Mouse (Mus musculus) liver, postnatal 0 days (tissue): ENCODE data around the gene Gstp1. TPM values are rescaled to one million over a fixed set of nuclear protein-coding genes. Genes with fewer than 3 reads are reported as not detected.
A peak's percentile ranks its signal among the peaks of the same experiment; 100 is the strongest.

Source experiments
- ATAC-seq: fragments of 200-750 bp; cut with Nextera tagmentation; 2 replicates; pipeline ENCODE4 v1.8.0; 2017; ENCODE audit warnings: mild to moderate bottlenecking, moderate library complexity
- DNase-seq: peaks from one replicate; pipeline ENCODE4 v3.0.0-alpha.2; 2016
- H3K27ac ChIP-seq: fragments of 300-500 bp; sonication (generic); 2 replicates; pipeline ENCODE4 v1.5.1; 2014; ENCODE audit warnings: antibody characterized with exemption, moderate library complexity, mild to moderate bottlenecking, low read depth
- H3K27me3 ChIP-seq: fragments of 300-500 bp; sonication (generic); 2 replicates; pipeline ENCODE4 v1.6.1; 2014; ENCODE audit warnings: low read length, control low read depth, mixed read lengths; ENCODE audit not compliant: insufficient read depth
- H3K36me3 ChIP-seq: fragments of 300-500 bp; sonication (generic); replicated peaks from 2 replicates; pipeline ENCODE4 v1.6.1; 2014; ENCODE audit warnings: mild to moderate bottlenecking, control low read depth, low read length, moderate library complexity, mixed read lengths; ENCODE audit not compliant: insufficient read depth
- H3K4me1 ChIP-seq: fragments of 300-500 bp; sonication (generic); 2 replicates; pipeline ENCODE4 v1.6.1; 2014; ENCODE audit warnings: antibody characterized with exemption, mild to moderate bottlenecking, control low read depth; ENCODE audit not compliant: insufficient read depth
- H3K4me2 ChIP-seq: fragments of 300-500 bp; sonication (generic); 2 replicates; pipeline ENCODE4 v1.6.1; 2014; ENCODE audit warnings: low read depth, mild to moderate bottlenecking, low read length, moderate library complexity, mixed read lengths
- H3K4me3 ChIP-seq: fragments of 300-500 bp; sonication (generic); 2 replicates; pipeline ENCODE4 v1.5.1; 2014; ENCODE audit warnings: low read depth, low read length
- H3K9ac ChIP-seq: fragments of 300-500 bp; sonication (generic); replicated peaks from 2 replicates; pipeline ENCODE4 v1.6.1; 2014; ENCODE audit warnings: mild to moderate bottlenecking, moderate library complexity
- H3K9me3 ChIP-seq: fragments of 300-500 bp; sonication (generic); 2 replicates; pipeline ENCODE4 v1.6.1; 2016; ENCODE audit warnings: mild to moderate bottlenecking, control low read depth, low read length, mixed read lengths
- CTCF ChIP-seq: sonication (generic); IDR thresholded peaks from 2 replicates; pipeline ENCODE4 v1.5.1; 2016; ENCODE audit warnings: antibody characterized with exemption, low read depth
- EP300 ChIP-seq: IDR thresholded peaks from 2 replicates; pipeline ENCODE4 v1.6.1; 2016; ENCODE audit warnings: antibody characterized with exemption, low read depth, mild to moderate bottlenecking
- WGBS: fragments of 180-500 bp; shearing (Covaris S2); extraction: QIAGEN DNeasy Blood & Tissue Kit; methylation state at CpG from one replicate; pipeline ENCODE4 v1.1.7; 2014; ENCODE audit not compliant: insufficient replicate concordance; 5-methylcytosine and 5-hydroxymethylcytosine counted together
- polyA plus RNA-seq: library from polyadenylated mRNA; unstranded; fragments of >200 nt; fragmentation: Nextera tagmentation; extraction: Ambion mirVana; gene quantifications from 2 replicates; pipeline ENCODE4 v1.2.1, GENCODE M21; 2015

Gstp1 gene
- polyA plus RNA-seq, 1 experiment from 2014 or later, result 428 TPM

DNA sequence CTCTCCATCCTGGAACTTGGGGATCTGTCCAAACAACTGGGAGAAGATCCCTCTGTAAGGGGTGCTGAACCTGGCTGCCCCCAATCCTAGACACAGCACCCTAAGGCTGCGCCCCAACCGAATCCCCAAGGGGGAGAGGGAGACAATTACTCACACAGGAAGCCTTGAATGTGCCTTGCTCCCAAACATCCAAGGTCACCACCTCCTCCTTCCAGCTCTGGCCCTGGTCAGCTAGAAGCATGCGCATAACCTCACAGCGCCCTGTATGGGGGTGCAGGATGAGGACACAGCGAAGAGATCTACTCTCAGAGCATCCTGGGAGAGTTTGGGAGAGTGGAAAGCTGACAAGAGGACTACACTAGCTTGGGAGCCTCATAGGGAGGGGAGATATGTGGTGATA, 20.8 kb upstream of the Gstp1 start:
- no peaks in the 10 kb centered on the region for H3K27me3 ChIP-seq
- peak overlapping the region; percentile 93 for H3K27ac ChIP-seq
- no peaks in the 10 kb centered on the region for H3K36me3 ChIP-seq
- no peak for ATAC-seq
- H3K9me3 ChIP-seq, result no peaks in the 10 kb centered on the region
- H3K4me3 ChIP-seq, result peak overlapping the region; percentile 36
- H3K9ac ChIP-seq, result peak overlapping the region; percentile 60
- peak overlapping the region; percentile 71 for H3K4me2 ChIP-seq
- TF ChIP-seq EP300 (no peak), CTCF (no peak)
- no peak for DNase-seq
- H3K4me1 ChIP-seq, result peaks cover 35% of the 10 kb centered on the region
- 91% methylated on average over 5 of the region's 5 CpGs for WGBS

DNA sequence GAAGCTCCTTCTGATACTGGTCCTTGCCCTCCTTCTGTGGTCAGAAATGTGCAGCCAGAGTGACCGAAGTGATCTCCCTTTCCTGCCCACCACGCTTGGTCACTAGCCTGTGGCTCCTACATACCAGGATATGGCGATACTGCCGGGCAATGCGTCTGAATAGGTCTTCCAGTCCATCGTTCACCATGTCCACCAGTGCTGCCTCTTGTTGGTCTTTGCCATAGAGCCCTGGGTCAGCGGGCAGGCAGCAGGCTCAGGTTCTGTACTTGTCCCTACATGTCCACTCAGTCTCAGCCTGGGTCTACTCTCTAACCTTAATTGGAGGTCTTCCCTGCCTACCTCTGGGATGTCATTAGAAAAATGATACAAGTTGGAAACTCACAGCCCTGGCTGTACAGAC, 20.2 kb upstream of the Gstp1 start:
- peak overlapping the region; percentile 93 for H3K27ac ChIP-seq
- no peak for DNase-seq
- peak overlapping the region; percentile 60 for H3K9ac ChIP-seq
- 0 out of 2 replicates have a peak overlapping the region, but pooled peaks have one; percentile 5 for H3K4me3 ChIP-seq
- WGBS, result 94% methylated on average over 7 of the region's 7 CpGs
- H3K4me2 ChIP-seq, result peak overlapping the region; percentile 71
- peaks cover 35% of the 10 kb centered on the region for H3K4me1 ChIP-seq
- ATAC-seq, result no peak
- H3K9me3 ChIP-seq, result no peaks in the 10 kb centered on the region
- no peak for TF ChIP-seq CTCF
- no peak for TF ChIP-seq EP300
- no peaks in the 10 kb centered on the region for H3K36me3 ChIP-seq
- H3K27me3 ChIP-seq, result no peaks in the 10 kb centered on the region

DNA sequence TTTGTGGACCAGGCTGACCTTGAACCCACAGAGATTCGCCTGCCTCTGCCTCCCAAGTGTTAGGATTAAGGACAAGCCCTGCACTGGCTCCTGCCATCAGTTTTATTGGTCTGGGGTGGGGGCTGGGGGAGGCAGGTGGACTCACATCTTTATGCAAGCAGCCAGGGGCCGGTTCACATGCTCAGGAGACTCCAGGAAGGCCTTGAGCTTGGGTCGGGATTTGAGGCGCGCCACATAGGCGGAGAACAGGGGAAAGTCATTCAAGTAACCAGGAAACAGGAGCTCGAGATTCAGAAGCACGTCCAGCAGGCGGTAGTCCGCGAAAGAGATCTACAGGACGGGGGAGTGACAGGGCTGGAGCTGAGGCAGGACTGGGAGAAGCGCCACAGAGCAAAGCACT, 19.6 kb upstream of the Gstp1 start:
- 86% methylated on average over 13 of the region's 13 CpGs for WGBS
- DNase-seq, result no peak
- peak overlapping the region; percentile 71 for H3K4me2 ChIP-seq
- H3K4me1 ChIP-seq, result peaks cover 35% of the 10 kb centered on the region
- no peak for TF ChIP-seq CTCF
- no peak for TF ChIP-seq EP300
- no peak overlapping the region; the same call in 1 of the 2 replicates for H3K9ac ChIP-seq
- H3K27me3 ChIP-seq, result no peaks in the 10 kb centered on the region
- H3K4me3 ChIP-seq, result no peak overlapping the region
- H3K27ac ChIP-seq, result peak overlapping the region; percentile 93
- no peak for ATAC-seq
- no peaks in the 10 kb centered on the region for H3K9me3 ChIP-seq
- no peaks in the 10 kb centered on the region for H3K36me3 ChIP-seq

DNA sequence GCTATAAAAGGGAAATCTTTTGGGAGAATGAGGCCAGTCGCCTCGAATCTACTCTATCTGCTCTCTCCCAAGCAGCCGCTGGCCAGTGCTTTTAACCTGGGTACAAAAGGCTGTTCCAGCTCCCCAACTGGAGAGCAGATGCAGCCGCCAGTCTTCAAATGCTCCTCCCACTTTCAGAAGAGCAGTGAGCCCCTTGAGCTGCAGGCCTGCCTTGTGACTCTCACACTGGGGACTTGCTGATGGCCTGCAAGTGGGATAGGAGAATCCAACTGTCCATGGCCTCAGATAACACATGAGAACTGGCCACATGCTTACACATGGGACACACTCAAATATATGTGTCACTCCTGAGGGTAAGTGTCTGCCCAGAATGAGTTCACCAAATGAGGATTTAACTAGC, 18.9 kb upstream of the Gstp1 start:
- H3K27ac ChIP-seq, result peak overlapping the region; percentile 93
- peaks cover 35% of the 10 kb centered on the region for H3K4me1 ChIP-seq

DNA sequence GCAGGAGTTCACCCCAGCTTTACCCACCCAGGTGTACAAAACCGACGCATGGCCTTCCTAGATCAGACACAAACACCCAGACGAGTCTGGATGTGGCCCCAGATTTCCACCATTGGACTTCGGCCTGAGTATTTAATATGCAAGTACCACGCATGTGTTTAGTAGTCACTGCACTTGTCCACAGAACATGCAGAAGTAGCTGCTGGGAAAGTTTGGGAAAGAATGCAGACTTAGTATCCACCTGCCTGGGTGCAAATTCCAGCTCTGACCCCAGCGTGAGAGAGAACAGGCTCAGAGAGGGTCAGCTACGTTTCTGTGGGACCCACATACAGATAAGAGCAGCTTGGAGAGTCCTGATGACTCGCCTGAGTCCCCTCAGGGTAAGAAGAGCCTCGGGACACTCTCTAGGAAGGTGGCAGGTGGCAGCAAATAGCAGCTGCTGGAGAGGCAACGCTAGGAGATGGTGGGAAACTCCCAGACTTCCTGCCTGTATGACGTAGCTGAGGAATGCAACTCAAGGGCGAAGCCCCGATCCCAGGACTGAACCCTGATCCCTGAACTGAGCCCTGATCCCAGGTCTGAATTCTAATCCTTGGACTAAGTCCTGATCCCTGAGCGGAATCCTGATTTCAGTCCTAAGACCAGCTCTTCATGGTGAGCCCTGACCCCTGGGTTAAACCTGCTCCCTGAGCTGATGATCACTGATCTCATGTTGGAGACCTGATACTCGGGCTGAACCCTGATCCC, 18.3 kb upstream of the Gstp1 start:
- Histone ChIP-seq H3K36me3 (no peaks in the 10 kb centered on the region), H3K27ac (peak overlapping the region; percentile 93), H3K9ac (peak overlapping the region; percentile 44), H3K27me3 (no peaks in the 10 kb centered on the region), H3K4me2 (peak overlapping the region; percentile 71), H3K4me3 (no peak overlapping the region), H3K9me3 (no peaks in the 10 kb centered on the region), H3K4me1 (peaks cover 35% of the 10 kb centered on the region)
- no peak for TF ChIP-seq EP300
- TF ChIP-seq CTCF, result no peak
- WGBS, result 50% methylated on average over 15 of the region's 15 CpGs
- ATAC-seq (no peak), DNase-seq (no peak)

More for the DNA sequence above, 18.9 kb upstream of the Gstp1 start:
- WGBS, result 73% methylated on average over 4 of the region's 4 CpGs
- DNase-seq (no peak), ATAC-seq (no peak)
- TF ChIP-seq EP300 (no peak), CTCF (no peak)
- no peaks in the 10 kb centered on the region for H3K27me3 ChIP-seq
- H3K9ac ChIP-seq, result peak overlapping the region; percentile 34
- H3K36me3 ChIP-seq, result no peaks in the 10 kb centered on the region
- H3K9me3 ChIP-seq, result no peaks in the 10 kb centered on the region
- peak overlapping the region; percentile 71 for H3K4me2 ChIP-seq
- no peak overlapping the region for H3K4me3 ChIP-seq

DNA sequence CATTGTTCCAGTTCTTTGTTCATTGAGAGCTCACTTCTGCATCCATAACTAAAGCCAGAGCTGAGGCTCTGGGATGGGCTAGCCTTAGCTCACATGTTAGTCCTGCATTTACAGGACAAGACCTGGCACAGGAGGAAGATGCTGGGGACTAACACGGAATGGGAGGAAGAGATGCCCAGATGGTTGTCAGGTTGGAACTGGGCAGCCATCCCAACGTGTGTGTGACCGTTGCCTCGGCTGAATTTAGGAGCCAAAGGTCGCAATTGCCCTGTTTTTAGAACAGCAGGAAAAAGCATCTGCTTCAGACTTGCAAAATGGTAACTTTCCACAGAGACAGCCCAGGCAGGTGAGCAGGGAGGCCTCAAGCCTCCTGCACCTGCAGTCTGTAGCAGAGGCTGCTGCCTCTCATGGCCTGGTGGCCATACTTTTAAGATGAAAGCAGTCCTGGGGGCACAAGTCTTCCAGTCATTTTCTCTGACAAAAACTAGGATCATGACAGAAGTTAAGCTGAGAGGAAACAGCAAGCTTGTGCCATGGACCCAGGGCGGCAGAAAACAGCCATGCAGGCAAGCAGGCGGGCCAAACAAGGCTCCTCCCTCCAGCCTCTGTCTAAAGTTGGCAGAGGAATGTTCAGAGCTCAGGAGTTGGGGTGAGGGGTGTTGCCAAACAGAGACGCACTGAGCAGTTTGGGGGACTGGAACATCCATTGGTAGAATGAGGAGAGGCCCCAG, 17.6 kb upstream of the Gstp1 start:
- Histone ChIP-seq H3K27ac (peak overlapping the region; percentile 93), H3K4me3 (no peak overlapping the region), H3K36me3 (no peaks in the 10 kb centered on the region), H3K9ac (no peak overlapping the region), H3K4me1 (peaks cover 35% of the 10 kb centered on the region), H3K27me3 (no peaks in the 10 kb centered on the region), H3K4me2 (peak overlapping the region; percentile 71; the same call in 1 of the 2 replicates), H3K9me3 (no peaks in the 10 kb centered on the region)
- 57% methylated on average over 8 of the region's 8 CpGs for WGBS
- no peak for ATAC-seq
- DNase-seq, result no peak
- TF ChIP-seq CTCF (no peak), EP300 (no peak)
